9 mouse cellular contexts compared by ENCODE assay signal in the genomic region with DNA sequence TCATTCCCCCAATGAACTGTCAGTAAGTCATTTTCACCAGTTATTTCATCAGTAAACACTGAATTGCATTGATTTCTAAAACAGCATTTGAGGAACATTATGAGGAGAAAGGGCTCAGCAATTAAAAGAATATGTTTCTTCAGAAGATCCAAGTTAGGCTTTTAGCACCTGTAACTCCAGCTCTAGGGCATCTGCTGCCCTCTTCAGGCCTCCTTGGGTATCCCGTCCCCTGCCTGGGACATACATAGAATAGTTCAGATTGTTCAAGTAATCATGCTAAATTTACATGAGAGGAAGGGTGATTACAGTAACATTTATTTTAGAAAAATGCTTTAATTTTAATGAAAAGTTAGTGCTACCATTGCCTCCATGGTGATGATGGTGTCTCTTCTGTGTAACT. TPM values are rescaled to one million over a fixed set of nuclear protein-coding genes. Genes with fewer than 3 reads are reported as not detected.
DNase-seq lines count a peak whose midpoint lies in the region; ATAC-seq lines count a peak whose summit lies in the region.
"Had no signal": no experiment of that assay in that cellular context is flagged by ENCODE, and none has a peak within 500 bp of the region (broad histone marks: within the 10 kb centered on the region; RNA-seq: fewer than 3 reads in every experiment).

No protein-coding gene starts in this region.

- no peaks in the 10 kb centered on the region for H3K9me3 ChIP-seq in embryonic facial prominence, embryonic 14.5 days (ENCODE audit: control insufficient read depth, low read length)
- H3K9me3 ChIP-seq: lung, embryonic 15.5 days had no signal

- H3K27ac ChIP-seq in embryonic facial prominence, embryonic 14.5 days (replicated peaks; ENCODE audit: low read depth, low read length) = no peak overlapping the region
- H3K27ac ChIP-seq: lung, embryonic 15.5 days had no signal

- H3K36me3 ChIP-seq in embryonic facial prominence, embryonic 14.5 days (ENCODE audit: control insufficient read depth, insufficient read depth, low read length) = 0 out of 2 replicates have a peak, but pooled peaks cover 6% of the 10 kb centered on the region
- H3K36me3 ChIP-seq: lung, embryonic 15.5 days had no signal

- DNase-seq in cerebellum, postnatal 25 days = peak; percentile 41 to 70
- DNase-seq in cerebellum, adult 11-12 months = no peak
- DNase-seq in testis, postnatal 10 days (ENCODE audit: low spot score) = peak; percentile 64
- DNase-seq in testis, postnatal 14 days (ENCODE audit: low spot score) = no peak
- DNase-seq in embryonic facial prominence, embryonic 14.5 days (ENCODE audit: low spot score) = peak; percentile 30
- DNase-seq in kidney, postnatal 14 days = peak; percentile 42
- peak; percentile 19 to 50 for DNase-seq in natural killer cell, adult 2 months (ENCODE audit: low spot score in 2 of 2)
- DNase-seq in urinary bladder, postnatal 10 days (ENCODE audit: low spot score) = no peak

- H3K4me3 ChIP-seq in embryonic facial prominence, embryonic 14.5 days (ENCODE audit: low read depth, low read length) = no peak overlapping the region
- H3K4me3 ChIP-seq: lung, embryonic 15.5 days had no signal

- WGBS in embryonic facial prominence, embryonic 14.5 days = 78% methylated on average over 1 of the region's 1 CpGs

- H3K9ac ChIP-seq in embryonic facial prominence, embryonic 14.5 days (ENCODE audit: low read depth, low read length) = no peak overlapping the region
- H3K9ac ChIP-seq: lung, embryonic 15.5 days had no signal

- no peaks in the 10 kb centered on the region for H3K27me3 ChIP-seq in embryonic facial prominence, embryonic 14.5 days (replicated peaks; ENCODE audit: control insufficient read depth, insufficient read depth, low read length)
- H3K27me3 ChIP-seq: lung, embryonic 15.5 days had no signal

- no peaks in the 10 kb centered on the region for H3K4me1 ChIP-seq in embryonic facial prominence, embryonic 14.5 days (ENCODE audit: control insufficient read depth, insufficient read depth, low read length)
- H3K4me1 ChIP-seq: lung, embryonic 15.5 days had no signal

- ATAC-seq in embryonic facial prominence, embryonic 14.5 days (ENCODE audit: low read depth) = no peak

- no peak overlapping the region for H3K4me2 ChIP-seq in embryonic facial prominence, embryonic 14.5 days (ENCODE audit: low read depth, low read length)
- H3K4me2 ChIP-seq: lung, embryonic 15.5 days had no signal

RNA-seq across cellular contexts. Expression of a gene that starts 28.0 kb away (rescaled TPM):
- 27.9 and 28.5 TPM in 2 replicates for polyA plus RNA-seq in embryonic facial prominence, embryonic 14.5 days (2014; fragmentation: Nextera tagmentation; extraction: Ambion mirVana)

Comparison
In these comparisons a context has a peak if more than half of its experiments do, and no peak if none do; other contexts are left out.
1. DNase-seq: peak in cerebellum, postnatal 25 days (2 of 2), testis, postnatal 10 days (single experiment), embryonic facial prominence, embryonic 14.5 days (single experiment), kidney, postnatal 14 days (single experiment) and natural killer cell, adult 2 months (2 of 2); none in cerebellum, adult 11-12 months (single experiment), testis, postnatal 14 days (single experiment) and urinary bladder, postnatal 10 days (single experiment).